Mouse (Mus musculus) liver, embryonic 12.5 days (tissue): Measurements from ENCODE around the gene Entpd5. TPM values are rescaled to one million over a fixed set of nuclear protein-coding genes. Genes with fewer than 3 reads are reported as not detected.
"Not testable (repeated sequence)": the region's sequence is repeated elsewhere in the genome, so short reads cannot be mapped to it uniquely, and the experiment has no call there.

Source experiments
- ATAC-seq: fragments of 200-750 bp; cut with Nextera tagmentation; 2 replicates; pipeline ENCODE4 v1.8.0; 2017; ENCODE audit warnings: moderate number of reproducible peaks, mild to moderate bottlenecking, moderate library complexity
- H3K27ac ChIP-seq: fragments of 300-500 bp; sonication (generic); 2 replicates; pipeline ENCODE4 v1.5.1; 2016; ENCODE audit warnings: mild to moderate bottlenecking
- H3K27me3 ChIP-seq: fragments of 300-500 bp; sonication (generic); replicated peaks from 2 replicates; pipeline ENCODE4 v1.6.1; 2016; ENCODE audit warnings: mild to moderate bottlenecking, moderate library complexity
- H3K36me3 ChIP-seq: fragments of 300-500 bp; sonication (generic); 2 replicates; pipeline ENCODE4 v1.6.1; 2016; ENCODE audit warnings: mild to moderate bottlenecking, moderate library complexity
- H3K4me1 ChIP-seq: fragments of 300-500 bp; sonication (generic); 2 replicates; pipeline ENCODE4 v1.6.1; 2016
- H3K4me2 ChIP-seq: fragments of 300-500 bp; sonication (generic); 2 replicates; pipeline ENCODE4 v1.6.1; 2016; ENCODE audit warnings: mild to moderate bottlenecking, moderate library complexity
- H3K4me3 ChIP-seq: fragments of 300-500 bp; sonication (generic); 2 replicates; pipeline ENCODE4 v1.5.1; 2016; ENCODE audit warnings: mild to moderate bottlenecking, moderate library complexity
- H3K9ac ChIP-seq: fragments of 300-500 bp; sonication (generic); 2 replicates; pipeline ENCODE4 v1.6.1; 2016; ENCODE audit warnings: mild to moderate bottlenecking, moderate library complexity
- H3K9me3 ChIP-seq: fragments of 300-500 bp; sonication (generic); replicated peaks from 2 replicates; pipeline ENCODE4 v1.6.1; 2016; ENCODE audit warnings: mild to moderate bottlenecking, moderate library complexity
- WGBS: fragments of 180-500 bp; shearing (Covaris S2); methylation state at CpG from one replicate; pipeline ENCODE4 v1.1.7; 2016; ENCODE audit not compliant: insufficient replicate concordance; 5-methylcytosine and 5-hydroxymethylcytosine counted together
- polyA plus RNA-seq: library from polyadenylated mRNA; unstranded; fragments of >200 nt; fragmentation: Nextera tagmentation; extraction: Ambion mirVana; gene quantifications from 2 replicates; pipeline ENCODE4 v1.2.1, GENCODE M21; 2016

The Entpd5 gene
- polyA plus RNA-seq, 1 experiment from 2014 or later, result 12.0 TPM

GRCm38 (mm10) chr12:84365137-84365536 is 43.7 kb downstream of the Entpd5 start:
- H3K4me2 ChIP-seq, result no peak overlapping the region
- WGBS, result 86% methylated on average over 6 of the region's 6 CpGs
- H3K27ac ChIP-seq, result no peak overlapping the region
- H3K9me3 ChIP-seq, result no peaks in the 10 kb centered on the region
- no peaks in the 10 kb centered on the region for H3K27me3 ChIP-seq
- H3K4me1 ChIP-seq, result peaks cover 43% of the 10 kb centered on the region
- H3K36me3 ChIP-seq, result peaks cover 34% of the 10 kb centered on the region
- no peak overlapping the region for H3K9ac ChIP-seq
- ATAC-seq, result no peak
- no peak overlapping the region for H3K4me3 ChIP-seq

GRCm38 (mm10) chr12:84364291-84364690 is 44.5 kb downstream of the Entpd5 start:
- H3K9me3 ChIP-seq, result no peaks in the 10 kb centered on the region
- 0 out of 2 replicates have a peak overlapping the region, but pooled peaks have one; percentile 17 for H3K4me2 ChIP-seq
- peaks cover 26% of the 10 kb centered on the region for H3K36me3 ChIP-seq
- peaks cover 51% of the 10 kb centered on the region for H3K4me1 ChIP-seq
- ATAC-seq, result no peak
- H3K27ac ChIP-seq, result no peak overlapping the region
- 73% methylated on average over 9 of the region's 9 CpGs for whole genome bisulfite sequencing
- no peak overlapping the region for H3K9ac ChIP-seq
- H3K27me3 ChIP-seq, result no peaks in the 10 kb centered on the region
- H3K4me3 ChIP-seq, result no peak overlapping the region

GRCm38 (mm10) chr12:84362872-84363271 is 46.0 kb downstream of the Entpd5 start:
- Histone ChIP-seq H3K36me3 (peaks cover 11% of the 10 kb centered on the region), H3K4me2 (peak overlapping the region; percentile 80), H3K9me3 (no peaks in the 10 kb centered on the region), H3K4me3 (peak overlapping the region; percentile 93), H3K9ac (peak overlapping the region; percentile 85), H3K4me1 (peaks cover 65% of the 10 kb centered on the region), H3K27ac (no peak overlapping the region), H3K27me3 (no peaks in the 10 kb centered on the region)
- ATAC-seq, result no peak
- WGBS, result 33% methylated on average over 2 of the region's 2 CpGs

GRCm38 (mm10) chr12:84361555-84362489 is 47.0 kb downstream of the Entpd5 start, which contains the start of the genes Coq6 and Fam161b:
Gene Coq6 (plus strand): TSS chr12:84361657.
Gene Fam161b (minus strand): TSS chr12:84361833.
- H3K9me3 ChIP-seq, result no peaks in the 10 kb centered on the region
- no peaks in the 10 kb centered on the region for H3K27me3 ChIP-seq
- H3K36me3 ChIP-seq, result peaks cover 6% of the 10 kb centered on the region
- peak within 1 kb of the TSS; percentile 85 for H3K9ac ChIP-seq
- H3K4me2 ChIP-seq, result peak within 1 kb of the TSS; percentile 80
- H3K4me3 ChIP-seq, result peak within 1 kb of the TSS; percentile 93
- H3K4me1 ChIP-seq, result peaks cover 71% of the 10 kb centered on the region
- ATAC-seq, result peak; percentile 95
- peak within 1 kb of the TSS; percentile 77 for H3K27ac ChIP-seq
- under 1% methylated on average over 51 of the region's 51 CpGs for WGBS

GRCm38 (mm10) chr12:84358699-84359098 is 50.1 kb downstream of the Entpd5 start:
- WGBS, result 32% methylated on average over 2 of the region's 2 CpGs
- H3K9ac ChIP-seq, result peak overlapping the region; percentile 25; the same call in 1 of the 2 replicates
- peaks cover 27% of the 10 kb centered on the region for H3K36me3 ChIP-seq
- not testable (repeated sequence) for H3K27me3 ChIP-seq, H3K9me3 ChIP-seq, ATAC-seq
- H3K4me1 ChIP-seq, result peaks cover 60% of the 10 kb centered on the region
- peak overlapping the region; percentile 79 for H3K27ac ChIP-seq
- H3K4me3 ChIP-seq, result 0 out of 2 replicates have a peak overlapping the region, but pooled peaks have one; percentile 4
- peak overlapping the region; percentile 50 for H3K4me2 ChIP-seq

GRCm38 (mm10) chr12:84347192-84347591 is 61.6 kb downstream of the Entpd5 start:
- Histone ChIP-seq H3K4me3 (no peak overlapping the region), H3K4me1 (0 out of 2 replicates have a peak, but pooled peaks cover 4% of the 10 kb centered on the region), H3K9me3 (no peaks in the 10 kb centered on the region), H3K9ac (no peak overlapping the region), H3K36me3 (peaks cover 55% of the 10 kb centered on the region), H3K27me3 (no peaks in the 10 kb centered on the region), H3K27ac (no peak overlapping the region), H3K4me2 (no peak overlapping the region)
- WGBS, result 57% methylated on average over 2 of the region's 2 CpGs
- peak; percentile 59; the same call in 1 of the 2 replicates for ATAC-seq

- no peak overlapping the region for H3K4me3 ChIP-seq
- H3K4me1 ChIP-seq, result no peaks in the 10 kb centered on the region
- no peaks in the 10 kb centered on the region for H3K9me3 ChIP-seq
- H3K9ac ChIP-seq, result no peak overlapping the region
- no peak for ATAC-seq
- no peak overlapping the region for H3K4me2 ChIP-seq
- 0 out of 2 replicates have a peak overlapping the region, but pooled peaks have one; percentile 20 for H3K27ac ChIP-seq
- no peaks in the 10 kb centered on the region for H3K27me3 ChIP-seq
- WGBS, result 51% methylated on average over 11 of the region's 11 CpGs
- H3K36me3 ChIP-seq, result peaks cover 97% of the 10 kb centered on the region
Observed at GRCm38 (mm10) chr12:84336963-84337625, 71.7 kb downstream of the Entpd5 start.

- H3K4me3 ChIP-seq, result no peak overlapping the region
- H3K9me3 ChIP-seq, result no peaks in the 10 kb centered on the region
- H3K4me1 ChIP-seq, result 0 out of 2 replicates have a peak, but pooled peaks cover 6% of the 10 kb centered on the region
- no peak for ATAC-seq
- H3K36me3 ChIP-seq, result peaks cover 83% of the 10 kb centered on the region
- 64% methylated on average over 4 of the region's 4 CpGs for WGBS
- H3K9ac ChIP-seq, result no peak overlapping the region
- H3K27me3 ChIP-seq, result no peaks in the 10 kb centered on the region
- H3K27ac ChIP-seq, result no peak overlapping the region
- no peak overlapping the region for H3K4me2 ChIP-seq
Observed at GRCm38 (mm10) chr12:84327111-84327512, 81.7 kb downstream of the Entpd5 start.

Other genes starting within 250 kb of the Entpd5 start
- gene Elmsan1, start 190.1 kb downstream of the Entpd5 start, polyA plus RNA-seq, result 6.9 and 8.0 TPM in 2 replicates
- 34.9 and 35.0 TPM in 2 replicates for gene Ptgr2, start 123.8 kb downstream of the Entpd5 start, polyA plus RNA-seq
- gene Zfp410, start 92.2 kb downstream of the Entpd5 start, polyA plus RNA-seq, result 51.0 and 51.9 TPM in 2 replicates
- 31.9 and 34.1 TPM in 2 replicates for gene Coq6, start 47.4 kb downstream of the Entpd5 start, polyA plus RNA-seq
- 2.3 and 2.4 TPM in 2 replicates for gene Fam161b, start 47.2 kb downstream of the Entpd5 start, polyA plus RNA-seq
- gene Bbof1, start within 50 bp of the Entpd5 start, polyA plus RNA-seq, result 0.51 and 0.78 TPM in 2 replicates
- gene Rnf113a2, start 8.2 kb upstream of the Entpd5 start, polyA plus RNA-seq, result 17.7 and 18.2 TPM in 2 replicates
- 17.4 and 17.9 TPM in 2 replicates for gene Aldh6a1, start 42.0 kb upstream of the Entpd5 start, polyA plus RNA-seq
- 15.3 and 15.5 TPM in 2 replicates for gene Lin52, start 42.4 kb upstream of the Entpd5 start, polyA plus RNA-seq
- not detected in 2 replicates for gene Vsx2, start 160.7 kb upstream of the Entpd5 start, polyA plus RNA-seq
- 5.6 and 5.9 TPM in 2 replicates for gene Abcd4, start 208.4 kb upstream of the Entpd5 start, polyA plus RNA-seq
- gene Vrtn, start 232.0 kb upstream of the Entpd5 start, polyA plus RNA-seq, result not detected in 2 replicates